Mouse (Mus musculus) heart, postnatal 0 days (tissue): Measurements from ENCODE around the gene Nr1i2. TPM values are rescaled to one million over a fixed set of nuclear protein-coding genes. Genes with fewer than 3 reads are reported as not detected.
"Not testable (repeated sequence)": the region's sequence is repeated elsewhere in the genome, so short reads cannot be mapped to it uniquely, and the experiment has no call there.

Source experiments
- ATAC-seq: fragments of 200-750 bp; cut with Nextera tagmentation; 2 replicates; pipeline ENCODE4 v1.8.0; 2017; ENCODE audit warnings: low read depth, moderate number of reproducible peaks, moderate library complexity; ENCODE audit not compliant: insufficient read depth
- DNase-seq: peaks from one replicate; pipeline ENCODE4 v3.0.0-alpha.2; 2016; ENCODE audit warnings: low spot score
- H3K27ac ChIP-seq: fragments of 300-500 bp; sonication (generic); 2 replicates; pipeline ENCODE4 v1.5.1; 2014; ENCODE audit warnings: low read depth, mild to moderate bottlenecking
- H3K27me3 ChIP-seq: fragments of 300-500 bp; sonication (generic); 2 replicates; pipeline ENCODE4 v1.6.1; 2014; ENCODE audit warnings: low read length, mixed read lengths; ENCODE audit not compliant: control insufficient read depth, insufficient read depth
- H3K36me3 ChIP-seq: fragments of 300-500 bp; sonication (generic); replicated peaks from 2 replicates; pipeline ENCODE4 v1.6.1; 2014; ENCODE audit warnings: low read length, mixed read lengths; ENCODE audit not compliant: control insufficient read depth, insufficient read depth
- H3K4me1 ChIP-seq: fragments of 300-500 bp; sonication (generic); 2 replicates; pipeline ENCODE4 v1.6.1; 2014; ENCODE audit warnings: antibody characterized with exemption; ENCODE audit not compliant: control insufficient read depth, insufficient read depth
- H3K4me2 ChIP-seq: fragments of 300-500 bp; sonication (generic); 2 replicates; pipeline ENCODE4 v1.6.1; 2014; ENCODE audit warnings: low read depth, mild to moderate bottlenecking, low read length, moderate library complexity
- H3K4me3 ChIP-seq: fragments of 300-500 bp; sonication (generic); 2 replicates; pipeline ENCODE4 v1.5.1; 2014; ENCODE audit warnings: low read depth, low read length
- H3K9ac ChIP-seq: fragments of 300-500 bp; sonication (generic); replicated peaks from 2 replicates; pipeline ENCODE4 v1.6.1; 2014; ENCODE audit warnings: low read depth, low read length, mixed read lengths
- H3K9me3 ChIP-seq: fragments of 300-500 bp; sonication (generic); replicated peaks from 2 replicates; pipeline ENCODE4 v1.6.1; 2016; ENCODE audit warnings: low read length; ENCODE audit not compliant: control insufficient read depth
- CTCF ChIP-seq: IDR thresholded peaks from 2 replicates; pipeline ENCODE4 v1.5.1; 2016; ENCODE audit warnings: antibody characterized with exemption, control low read depth, low read depth
- EP300 ChIP-seq: IDR thresholded peaks from 2 replicates; pipeline ENCODE4 v1.6.1; 2016; ENCODE audit warnings: antibody characterized with exemption, low read depth
- WGBS: fragments of 180-500 bp; shearing (Covaris S2); extraction: QIAGEN DNeasy Blood & Tissue Kit; methylation state at CpG from one replicate; pipeline ENCODE4 v1.1.7; 2014; 5-methylcytosine and 5-hydroxymethylcytosine counted together
- polyA plus RNA-seq: library from polyadenylated mRNA; unstranded; fragments of >200 nt; fragmentation: Nextera tagmentation; extraction: Ambion mirVana; gene quantifications from 2 replicates; pipeline ENCODE4 v1.2.1, GENCODE M21; 2015
- total RNA-seq: library from RNA; depleted of rRNA; stranded (reverse); fragments of >200 nt; gene quantifications from 2 replicates; pipeline ENCODE4 v1.2.3, GENCODE M21; 2014; ENCODE audit warnings: low replicate concordance; rRNA removed

Gene Nr1i2
- total and polyA plus RNA-seq, 2 experiments from 2014 or later = not detected

DNA sequence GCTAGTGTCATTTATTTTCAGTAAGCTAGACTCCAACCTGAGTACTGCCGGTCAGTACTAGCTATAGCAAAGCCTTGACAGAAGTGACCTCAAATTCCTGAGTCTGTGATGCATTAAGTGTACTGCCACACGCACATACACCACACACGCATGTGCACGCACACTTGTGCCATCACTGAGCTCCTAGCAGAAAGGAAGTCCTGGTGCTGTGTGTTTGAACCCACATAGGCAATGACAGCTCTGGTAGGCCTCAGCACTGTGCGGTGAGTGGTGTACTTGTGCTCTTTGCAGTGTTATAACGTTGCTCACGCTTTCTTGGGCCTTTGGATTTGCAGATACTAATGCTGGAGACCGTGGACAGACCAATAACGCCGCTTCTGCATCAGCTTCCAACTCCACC, 54.5 kb downstream of the Nr1i2 start:
- Histone ChIP-seq H3K36me3 (peaks cover 26% of the 10 kb centered on the region), H3K4me1 (0 out of 2 replicates have a peak, but pooled peaks cover 5% of the 10 kb centered on the region), H3K9ac (no peak overlapping the region), H3K27ac (no peak overlapping the region), H3K4me3 (no peak overlapping the region), H3K4me2 (no peak overlapping the region), H3K27me3 (no peaks in the 10 kb centered on the region), H3K9me3 (no peaks in the 10 kb centered on the region)
- DNase-seq (no peak), ATAC-seq (no peak)
- no peak for TF ChIP-seq CTCF
- TF ChIP-seq EP300 = no peak
- WGBS = 96% methylated on average over 10 of the region's 10 CpGs

DNA sequence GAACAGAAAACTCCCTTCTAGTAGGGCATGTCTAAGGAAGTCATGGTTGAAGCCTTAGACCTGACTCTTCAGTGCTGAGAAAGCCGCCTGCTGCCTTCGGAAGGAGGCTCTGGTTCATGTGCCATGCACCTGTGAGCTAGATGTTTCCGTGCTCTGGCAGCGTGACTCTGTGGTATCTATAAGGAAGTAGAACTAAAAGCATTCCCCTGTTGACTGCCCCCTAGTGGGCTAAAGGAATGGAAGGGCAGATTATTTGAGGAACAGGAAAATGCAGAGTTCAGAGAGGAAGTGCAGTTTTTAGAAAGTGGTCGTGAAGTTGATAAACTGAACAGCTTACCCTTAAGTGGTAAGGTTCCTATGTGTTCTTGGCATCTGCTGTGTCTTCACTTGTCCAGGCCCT, 54.9 kb downstream of the Nr1i2 start:
- no peak overlapping the region for H3K27ac ChIP-seq
- no peak for ATAC-seq
- WGBS = 60% methylated on average over 5 of the region's 5 CpGs
- 0 out of 2 replicates have a peak, but pooled peaks cover 5% of the 10 kb centered on the region for H3K4me1 ChIP-seq
- H3K9ac ChIP-seq = no peak overlapping the region
- H3K36me3 ChIP-seq = peaks cover 26% of the 10 kb centered on the region
- peak; percentile 40 for DNase-seq
- no peaks in the 10 kb centered on the region for H3K27me3 ChIP-seq
- no peak overlapping the region for H3K4me3 ChIP-seq
- TF ChIP-seq CTCF (peak; percentile 60), EP300 (no peak)
- H3K4me2 ChIP-seq = no peak overlapping the region
- no peaks in the 10 kb centered on the region for H3K9me3 ChIP-seq

- WGBS = 41% methylated on average over 4 of the region's 4 CpGs
- H3K36me3 ChIP-seq = peaks cover 18% of the 10 kb centered on the region
- 0 out of 2 replicates have a peak, but pooled peaks cover 5% of the 10 kb centered on the region for H3K4me1 ChIP-seq
- H3K9me3 ChIP-seq = no peaks in the 10 kb centered on the region
- no peak overlapping the region for H3K4me2 ChIP-seq
- no peaks in the 10 kb centered on the region for H3K27me3 ChIP-seq
- ATAC-seq (no peak), DNase-seq (no peak)
- no peak overlapping the region for H3K9ac ChIP-seq
- TF ChIP-seq CTCF (no peak), EP300 (no peak)
- H3K27ac ChIP-seq = no peak overlapping the region
- H3K4me3 ChIP-seq = no peak overlapping the region
These were observed 57.6 kb downstream of the Nr1i2 start for GRCm38 (mm10) chr16:38236936-38237585.

DNA sequence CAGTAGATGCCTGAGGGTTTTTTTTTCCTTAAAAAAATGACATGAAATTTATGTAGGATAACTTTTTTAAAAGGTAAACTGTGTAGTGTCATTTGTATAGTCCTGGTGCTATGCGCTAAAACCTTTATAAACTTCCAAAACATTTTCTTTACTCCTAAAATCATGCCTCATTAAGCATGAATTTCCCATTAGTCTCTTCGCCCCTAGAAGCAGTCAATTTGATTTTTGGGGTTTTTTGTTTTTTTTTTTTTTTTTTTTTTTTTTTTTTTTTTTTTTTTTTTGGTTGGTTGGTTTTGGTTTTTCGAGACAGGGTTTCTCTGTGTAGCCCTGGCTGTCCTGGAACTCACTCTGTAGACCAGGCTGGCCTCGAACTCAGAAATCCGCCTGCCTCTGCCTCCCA, 72.1 kb downstream of the Nr1i2 start:
- not testable (repeated sequence) for ATAC-seq

DNA sequence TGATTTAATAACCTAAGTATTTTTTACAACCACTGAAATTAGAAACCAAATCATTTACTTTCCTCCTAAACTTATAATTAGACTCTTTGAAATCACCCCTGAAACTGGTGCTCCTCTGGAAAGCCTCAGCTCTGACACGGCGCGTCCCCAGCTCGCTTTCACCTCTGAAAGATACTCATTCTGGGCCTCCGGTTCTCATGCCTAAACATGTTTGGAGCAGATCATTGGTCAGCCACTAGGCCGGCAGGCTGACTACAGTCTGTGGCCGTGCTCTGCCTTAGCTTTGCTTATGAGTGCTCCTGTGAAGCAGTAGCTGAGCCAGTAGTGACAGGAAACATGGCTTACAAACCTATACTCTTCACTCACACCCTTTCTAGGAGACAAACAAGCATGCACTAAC, 89.4 kb downstream of the Nr1i2 start:
- Histone ChIP-seq H3K9me3 (no peaks in the 10 kb centered on the region), H3K4me1 (no peaks in the 10 kb centered on the region), H3K4me2 (no peak overlapping the region), H3K27ac (no peak overlapping the region), H3K27me3 (no peaks in the 10 kb centered on the region), H3K36me3 (peaks cover 31% of the 10 kb centered on the region), H3K4me3 (no peak overlapping the region), H3K9ac (no peak overlapping the region)
- TF ChIP-seq EP300 (no peak), CTCF (no peak)
- 87% methylated on average over 7 of the region's 7 CpGs for WGBS
- DNase-seq = no peak
- ATAC-seq = no peak

More for the DNA sequence above, 72.1 kb downstream of the Nr1i2 start:
- not testable (repeated sequence) for H3K27me3 ChIP-seq, H3K9me3 ChIP-seq, H3K27ac ChIP-seq, H3K4me1 ChIP-seq, DNase-seq, H3K9ac ChIP-seq, H3K4me2 ChIP-seq, H3K4me3 ChIP-seq
- peaks cover 31% of the 10 kb centered on the region for H3K36me3 ChIP-seq
- 95% methylated on average over 5 of the region's 5 CpGs for WGBS

Other genes with a start within 250 kb of the Nr1i2 start
- 37.4 and 40.8 TPM in 2 replicates for gene Gsk3b, start 205.8 kb downstream of the Nr1i2 start, total RNA-seq
- 31.3 and 31.5 TPM in 2 replicates for gene Gsk3b, start 205.8 kb downstream of the Nr1i2 start, polyA plus RNA-seq
- not detected in 2 replicates for gene Maats1, start 47.3 kb upstream of the Nr1i2 start, total RNA-seq
- gene Maats1, start 47.3 kb upstream of the Nr1i2 start, polyA plus RNA-seq = 0.10 and 0.15 TPM in 2 replicates
- 84.7 and 177 TPM in 2 replicates for gene Cox17, start 52.2 kb upstream of the Nr1i2 start, total RNA-seq
- gene Cox17, start 52.2 kb upstream of the Nr1i2 start, polyA plus RNA-seq = 579 and 627 TPM in 2 replicates
- not detected in 2 replicates for gene Gm21987, start 52.2 kb upstream of the Nr1i2 start, total RNA-seq
- 5.1 and 6.2 TPM in 2 replicates for gene Gm21987, start 52.2 kb upstream of the Nr1i2 start, polyA plus RNA-seq
- gene Popdc2, start 67.4 kb upstream of the Nr1i2 start, total RNA-seq = 982 and 1,104 TPM in 2 replicates
- 564 and 675 TPM in 2 replicates for gene Popdc2, start 67.4 kb upstream of the Nr1i2 start, polyA plus RNA-seq
- gene Pla1a, start 138.3 kb upstream of the Nr1i2 start, total RNA-seq = 13.4 and 14.5 TPM in 2 replicates
- gene Pla1a, start 138.3 kb upstream of the Nr1i2 start, polyA plus RNA-seq = 4.6 and 4.9 TPM in 2 replicates
- 30.9 and 42.6 TPM in 2 replicates for gene Adprh, start 157.9 kb upstream of the Nr1i2 start, total RNA-seq
- gene Adprh, start 157.9 kb upstream of the Nr1i2 start, polyA plus RNA-seq = 69.5 and 72.1 TPM in 2 replicates
- gene Cd80, start 160.7 kb upstream of the Nr1i2 start, total RNA-seq = 0.15 TPM in 1 of 2 replicates, not detected in the other
- gene Cd80, start 160.7 kb upstream of the Nr1i2 start, polyA plus RNA-seq = 0.22 and 0.34 TPM in 2 replicates
- gene Timmdc1, start 227.8 kb upstream of the Nr1i2 start, total RNA-seq = 46.2 and 90.1 TPM in 2 replicates
- gene Timmdc1, start 227.8 kb upstream of the Nr1i2 start, polyA plus RNA-seq = 47.4 and 51.0 TPM in 2 replicates